Mouse (Mus musculus) kidney, adult 10 weeks (tissue): ENCODE data around the gene Hist1h2bh. TPM values are rescaled to one million over a fixed set of nuclear protein-coding genes. Genes with fewer than 3 reads are reported as not detected.

Experiments
- polyA plus RNA-seq: library from polyadenylated mRNA; stranded (reverse); fragments of 350-450 nt; fragmentation: Illumina TruSeq; extraction: RNeasy Lipid Tissue Mini Kit (QIAGEN cat#74804); gene quantifications from one replicate; pipeline ENCODE4 v1.2.3, GENCODE M21; 2014; ENCODE audit warnings: low read depth, low replicate concordance

Hist1h2bh gene
- polyA plus RNA-seq, result 1.2 TPM

GRCm38 (mm10) chr13:23542999-23543607, at the start of gene Hist1h2bh:
TSS of gene Hist1h2bh (minus strand) at chr13:23543392.

GRCm38 (mm10) chr13:23581408-23582218, 38.4 kb upstream of the Hist1h2bh start, which contains the start of gene Hist1h4d:
TSS of gene Hist1h4d (plus strand) at chr13:23581598.

DNA sequence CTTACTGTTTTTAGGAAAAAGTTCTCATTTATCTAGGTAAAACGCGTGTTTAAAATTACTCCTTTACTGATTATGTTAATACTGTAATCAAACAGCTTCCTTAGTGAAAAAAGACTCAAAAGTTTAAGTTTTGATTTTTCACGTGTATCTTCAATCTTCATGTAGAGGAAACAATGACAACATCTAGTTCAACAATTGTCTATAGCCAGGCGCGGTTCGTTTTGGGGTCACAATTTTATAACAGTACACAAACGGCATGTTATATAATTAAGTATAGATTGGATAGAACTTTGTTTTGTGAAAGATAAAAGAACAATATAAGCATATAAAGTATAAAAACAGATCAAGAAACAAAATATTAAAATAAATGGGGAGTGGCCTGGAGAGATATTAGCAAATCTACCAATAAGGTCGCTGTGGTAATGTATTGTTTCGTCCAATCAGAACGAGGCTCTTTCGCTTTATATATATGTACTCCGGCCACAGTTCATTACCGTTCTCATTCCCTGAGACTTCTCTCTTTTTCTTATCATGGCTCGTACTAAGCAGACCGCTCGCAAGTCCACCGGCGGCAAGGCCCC, 32.2 kb upstream of the Hist1h2bh start, which contains the start of gene Hist1h3d:
Gene Hist1h3d (plus strand): TSS at position 493 of the 581 bp plus-strand sequence.

GRCm38 (mm10) chr13:23573898-23574524, 30.8 kb upstream of the Hist1h2bh start, which contains the start of the genes Hist1h2bf and Hist1h2ad:
TSS of gene Hist1h2bf (minus strand) at chr13:23574196.
TSS of gene Hist1h2ad (plus strand) at chr13:23574381.

DNA sequence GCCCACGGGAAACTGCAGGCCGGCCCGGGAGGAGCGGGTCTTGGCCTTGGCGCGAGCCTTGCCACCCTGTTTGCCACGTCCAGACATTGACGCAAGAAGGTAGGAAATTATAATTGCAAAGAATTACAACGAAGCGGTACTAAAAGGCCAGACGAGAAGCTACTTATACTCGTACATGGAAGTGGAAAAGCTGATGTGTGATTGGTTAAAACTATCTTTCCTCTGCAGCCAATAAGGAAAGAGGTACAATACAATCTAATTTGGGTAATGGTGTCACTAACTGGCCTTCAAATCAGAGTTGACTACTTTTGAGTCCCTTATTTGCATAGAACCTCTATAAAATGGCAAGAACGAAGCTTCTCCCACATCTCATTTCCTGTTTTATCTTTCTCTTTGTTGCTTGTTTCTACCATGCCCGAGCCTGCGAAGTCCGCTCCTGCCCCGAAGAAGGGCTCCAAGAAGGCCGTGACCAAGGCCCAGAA, 27.9 kb upstream of the Hist1h2bh start, which contains the start of the genes Hist1h2ae and Hist1h2bg:
Gene Hist1h2ae (minus strand): TSS at position 199 of the 482 bp plus-strand sequence.
Gene Hist1h2bg (plus strand): TSS at position 375 of the 482 bp plus-strand sequence.

GRCm38 (mm10) chr13:23561883-23562659, 18.9 kb upstream of the Hist1h2bh start, which contains the start of gene Hist1h3e:
TSS of gene Hist1h3e (minus strand) at chr13:23562369.

GRCm38 (mm10) chr13:23552962-23553361, 9.8 kb upstream of the Hist1h2bh start, which contains the start of gene Hist1h1d:
TSS of gene Hist1h1d (plus strand) at chr13:23553262.

GRCm38 (mm10) chr13:23551146-23551834, 8.1 kb upstream of the Hist1h2bh start, which contains the start of gene Hist1h4f:
TSS of gene Hist1h4f (minus strand) at chr13:23551648.

GRCm38 (mm10) chr13:23543965-23544786, 984 bp upstream of the Hist1h2bh start, which contains the start of gene Hist1h3f:
TSS of gene Hist1h3f (plus strand) at chr13:23544052.

DNA sequence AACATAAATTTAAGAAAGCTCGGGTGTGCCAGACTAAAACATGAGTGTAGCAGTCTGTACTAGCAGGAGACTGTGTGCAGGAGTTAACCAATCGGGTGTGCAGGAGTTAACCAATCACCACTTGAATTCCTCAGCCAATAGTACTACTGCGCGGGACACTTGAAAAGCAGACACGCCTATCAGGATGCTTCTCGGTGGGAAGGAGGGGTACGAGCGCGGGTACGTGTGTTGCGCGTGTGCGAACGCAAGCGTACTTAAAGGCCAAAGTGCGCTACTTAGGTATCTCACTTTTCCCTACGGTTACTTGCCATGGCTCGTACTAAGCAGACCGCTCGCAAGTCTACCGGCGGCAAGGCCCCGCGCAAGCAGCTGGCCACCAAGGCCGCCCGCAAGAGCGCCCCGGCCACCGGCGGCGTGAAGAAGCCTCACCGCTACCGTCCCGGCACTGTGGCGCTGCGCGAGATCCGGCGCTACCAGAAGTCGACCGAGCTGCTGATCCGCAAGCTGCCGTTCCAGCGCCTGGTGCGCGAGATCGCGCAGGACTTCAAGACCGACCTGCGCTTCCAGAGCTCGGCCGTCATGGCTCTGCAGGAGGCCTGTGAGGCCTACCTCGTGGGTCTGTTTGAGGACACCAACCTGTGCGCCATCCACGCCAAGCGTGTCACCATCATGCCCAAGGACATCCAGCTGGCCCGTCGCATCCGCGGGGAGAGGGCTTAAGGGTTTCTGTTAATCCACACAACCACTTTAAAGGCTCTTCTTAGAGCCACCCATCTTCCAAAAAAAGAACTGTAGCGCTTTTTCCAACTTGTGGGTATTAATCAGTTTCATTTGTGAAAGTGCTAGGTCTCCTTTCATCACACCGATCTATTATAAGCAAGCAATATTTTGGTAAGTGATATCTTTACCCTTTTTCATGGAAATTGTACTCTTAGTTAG, 7.8 kb downstream of the Hist1h2bh start, which contains the start of gene Hist1h3g:
Gene Hist1h3g (plus strand): TSS at position 286 of the 939 bp plus-strand sequence.

GRCm38 (mm10) chr13:23533560-23534367, 9.4 kb downstream of the Hist1h2bh start, which contains the start of gene Hist1h2af:
TSS of gene Hist1h2af (plus strand) at chr13:23533906.

DNA sequence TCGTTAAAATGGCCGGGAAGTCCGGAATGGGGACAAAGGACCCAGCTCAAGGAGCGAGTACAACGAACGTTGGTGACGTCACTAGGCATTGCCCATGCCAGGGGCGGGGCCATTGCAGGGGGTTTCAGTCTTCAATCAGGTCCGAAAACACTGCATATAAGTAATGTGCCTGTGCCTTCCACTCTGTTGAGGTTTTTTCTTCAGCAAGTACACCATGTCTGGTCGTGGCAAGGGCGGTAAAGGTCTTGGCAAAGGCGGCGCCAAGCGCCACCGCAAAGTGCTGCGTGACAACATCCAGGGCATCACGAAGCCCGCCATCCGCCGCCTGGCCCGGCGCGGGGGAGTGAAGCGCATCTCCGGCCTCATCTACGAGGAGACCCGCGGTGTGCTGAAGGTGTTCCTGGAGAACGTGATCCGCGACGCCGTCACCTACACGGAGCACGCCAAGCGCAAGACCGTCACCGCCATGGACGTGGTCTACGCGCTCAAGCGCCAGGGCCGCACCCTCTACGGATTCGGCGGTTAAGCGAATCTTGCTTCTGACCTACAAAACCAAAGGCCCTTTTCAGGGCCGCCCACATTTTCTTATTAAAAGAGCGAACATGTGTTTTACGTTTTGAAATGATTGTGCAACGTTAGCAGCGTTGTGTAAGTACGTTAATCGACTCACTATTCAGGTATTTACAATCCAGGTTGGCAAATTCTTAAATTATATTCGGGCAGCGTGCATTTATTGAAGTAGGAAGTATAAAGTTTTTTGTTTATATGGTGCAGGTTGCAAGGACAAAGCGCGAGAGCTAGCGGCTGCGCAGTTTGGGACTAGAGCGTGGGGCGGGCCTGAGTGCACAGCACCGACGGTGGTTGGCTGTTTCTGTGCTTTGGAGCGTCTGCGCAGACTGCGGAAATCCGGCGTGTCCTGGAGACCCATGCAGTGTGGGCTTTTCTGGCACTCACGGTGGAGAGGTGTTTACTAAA, 12.0 kb downstream of the Hist1h2bh start, which contains the start of gene Hist1h4h:
Gene Hist1h4h (plus strand): TSS at position 150 of the 975 bp plus-strand sequence.

